Mouse (Mus musculus): Measurements from ENCODE around the gene Psmd1. TPM values are rescaled to one million over a fixed set of nuclear protein-coding genes. Genes with fewer than 3 reads are reported as not detected.
A peak's percentile ranks its signal among the peaks of the same experiment; 100 is the strongest.
"Not testable (repeated sequence)": the region's sequence is repeated elsewhere in the genome, so short reads cannot be mapped to it uniquely, and the experiment has no call there.

Psmd1 gene
- 188 and 201 TPM in 2 replicates for polyA plus RNA-seq (2015; fragmentation: Nextera tagmentation; extraction: Ambion mirVana)

- peaks cover 4% of the 10 kb centered on the region; the same call in 1 of the 2 replicates for H3K36me3 ChIP-seq
- WGBS: under 1% methylated on average over 47 of the region's 47 CpGs
- 0 out of 2 replicates have a peak, but pooled peaks cover 2% of the 10 kb centered on the region for H3K9me3 ChIP-seq
- peak within 1 kb of the TSS; percentile 97 for H3K4me2 ChIP-seq (replicated peaks)
- peak within 1 kb of the TSS; percentile 83 for H3K27ac ChIP-seq
- peaks cover 14% of the 10 kb centered on the region for H3K4me1 ChIP-seq (replicated peaks)
- peak within 1 kb of the TSS; percentile 98 for H3K4me3 ChIP-seq (replicated peaks)
- ATAC-seq: peak; percentile 97
- no peaks in the 10 kb centered on the region for H3K27me3 ChIP-seq
- H3K9ac ChIP-seq (replicated peaks): peak within 1 kb of the TSS; percentile 99
Observed at GRCm38 (mm10) chr1:86064271-86064991, at the start of gene Psmd1. TSS of gene Psmd1 (plus strand) at chr1:86064387.

DNA sequence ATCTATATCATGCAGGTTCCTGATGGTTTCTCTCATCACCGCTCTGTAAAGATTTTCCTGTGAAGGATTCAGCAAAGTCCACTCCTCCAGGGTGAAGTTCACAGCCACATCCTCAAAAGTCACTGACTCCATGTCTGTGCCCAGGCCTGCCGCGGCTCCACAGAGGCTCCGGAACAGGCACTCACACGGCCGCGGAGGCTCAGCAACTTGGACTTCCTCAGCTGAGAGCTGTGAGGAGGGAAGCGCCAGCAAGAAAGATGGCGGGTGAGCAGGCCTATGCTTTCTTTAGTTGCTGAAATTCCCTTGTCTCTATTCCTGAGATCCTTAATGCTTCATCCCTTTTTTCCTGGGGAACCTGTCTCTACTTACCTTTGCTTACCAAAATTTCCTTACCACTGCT, 48.4 kb upstream of the Psmd1 start:
- H3K9me3 ChIP-seq; H3K4me2 ChIP-seq (replicated peaks); H3K9ac ChIP-seq (replicated peaks); H3K36me3 ChIP-seq; H3K27ac ChIP-seq; ATAC-seq; H3K4me3 ChIP-seq (replicated peaks): not testable (repeated sequence)
- H3K27me3 ChIP-seq: peaks cover 39% of the 10 kb centered on the region
- 96% methylated on average over 9 of the region's 9 CpGs for WGBS
- peaks cover 12% of the 10 kb centered on the region; the same call in 1 of the 2 replicates for H3K4me1 ChIP-seq (replicated peaks)

DNA sequence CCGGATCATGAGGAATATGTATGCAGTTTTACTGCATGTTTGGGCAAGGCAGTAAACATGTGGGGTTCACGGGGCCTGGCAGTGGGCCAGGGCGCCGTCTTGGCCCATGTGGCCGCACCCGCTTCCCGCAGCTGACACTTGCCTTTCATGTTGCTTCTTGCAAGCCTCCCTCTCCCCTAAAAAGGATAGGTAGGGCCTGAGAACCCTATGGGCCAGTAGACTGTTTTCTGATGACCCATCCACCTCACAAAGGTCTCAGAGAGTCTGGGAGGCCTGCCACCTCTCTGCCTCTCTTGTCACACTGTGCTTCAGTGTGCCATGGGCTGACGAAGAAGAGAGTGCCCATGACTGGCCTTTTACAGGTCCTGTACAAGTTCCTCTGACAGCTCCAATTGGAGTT, 47.7 kb upstream of the Psmd1 start, which contains the start of gene Spata3:
Gene Spata3, plus strand, starts transcription at position 301 of the 400 bp plus-strand sequence.
- peaks cover 12% of the 10 kb centered on the region; the same call in 1 of the 2 replicates for H3K4me1 ChIP-seq (replicated peaks)
- no peak within 1 kb of the TSS for H3K27ac ChIP-seq
- H3K4me3 ChIP-seq (replicated peaks): no peak within 1 kb of the TSS
- whole genome bisulfite sequencing: 93% methylated on average over 8 of the region's 8 CpGs
- peaks cover 3% of the 10 kb centered on the region; the same call in 1 of the 2 replicates for H3K9me3 ChIP-seq
- no peak within 1 kb of the TSS; the same call in 1 of the 2 replicates for H3K4me2 ChIP-seq (replicated peaks)
- no peak within 1 kb of the TSS for H3K9ac ChIP-seq (replicated peaks)
- H3K27me3 ChIP-seq: peaks cover 39% of the 10 kb centered on the region
- no peak for ATAC-seq
- H3K36me3 ChIP-seq: no peaks in the 10 kb centered on the region

DNA sequence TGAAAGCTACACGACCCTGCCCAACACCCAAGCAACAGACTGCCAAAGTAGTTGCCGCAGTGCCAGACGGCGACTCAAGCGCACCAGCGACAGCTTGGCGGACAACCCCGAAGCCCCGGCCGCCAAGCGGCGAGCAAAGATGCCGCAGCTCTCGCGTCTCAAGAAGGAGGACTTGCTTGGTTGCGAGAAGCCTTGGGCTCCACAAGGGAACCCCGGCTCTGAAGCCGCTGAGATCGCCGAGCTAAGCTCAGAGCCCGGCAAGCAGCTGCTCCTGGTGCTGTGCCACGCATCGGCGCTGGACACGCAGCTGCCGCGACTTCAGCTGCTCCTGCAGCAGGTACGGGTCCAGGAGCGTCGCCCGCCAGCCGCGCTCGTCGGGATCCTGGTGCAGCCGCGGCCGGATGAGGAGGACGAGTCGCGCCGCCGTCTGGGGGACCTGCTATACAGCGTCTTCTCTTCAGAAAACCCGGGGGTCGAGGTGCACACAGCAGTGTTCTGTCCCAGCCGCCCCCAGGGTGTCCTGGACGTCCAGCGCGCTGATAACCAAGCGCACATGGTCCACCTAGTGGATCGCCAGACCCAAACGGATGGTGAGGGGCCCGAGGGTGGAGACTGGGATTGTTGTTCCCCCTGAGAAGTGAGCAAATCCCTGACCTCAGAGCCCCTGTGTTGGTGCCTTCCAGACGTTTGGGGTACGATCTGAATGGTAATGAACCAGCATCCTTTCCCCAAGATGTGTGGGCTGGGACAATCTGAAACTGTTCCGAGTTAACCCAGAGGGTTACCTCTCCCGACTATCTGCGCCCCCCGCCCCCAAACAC, 45.7 kb upstream of the Psmd1 start:
- no peaks in the 10 kb centered on the region for H3K36me3 ChIP-seq
- 3% methylated on average over 60 of the region's 60 CpGs for WGBS
- H3K27ac ChIP-seq: no peak overlapping the region
- H3K9me3 ChIP-seq: no peaks in the 10 kb centered on the region
- peak; percentile 84 for ATAC-seq
- peak overlapping the region; percentile 70 for H3K9ac ChIP-seq (replicated peaks)
- peak overlapping the region; percentile 54 for H3K4me3 ChIP-seq (replicated peaks)
- peaks cover 12% of the 10 kb centered on the region; the same call in 1 of the 2 replicates for H3K4me1 ChIP-seq (replicated peaks)
- H3K27me3 ChIP-seq: peaks cover 39% of the 10 kb centered on the region
- peak overlapping the region; percentile 92 for H3K4me2 ChIP-seq (replicated peaks)

DNA sequence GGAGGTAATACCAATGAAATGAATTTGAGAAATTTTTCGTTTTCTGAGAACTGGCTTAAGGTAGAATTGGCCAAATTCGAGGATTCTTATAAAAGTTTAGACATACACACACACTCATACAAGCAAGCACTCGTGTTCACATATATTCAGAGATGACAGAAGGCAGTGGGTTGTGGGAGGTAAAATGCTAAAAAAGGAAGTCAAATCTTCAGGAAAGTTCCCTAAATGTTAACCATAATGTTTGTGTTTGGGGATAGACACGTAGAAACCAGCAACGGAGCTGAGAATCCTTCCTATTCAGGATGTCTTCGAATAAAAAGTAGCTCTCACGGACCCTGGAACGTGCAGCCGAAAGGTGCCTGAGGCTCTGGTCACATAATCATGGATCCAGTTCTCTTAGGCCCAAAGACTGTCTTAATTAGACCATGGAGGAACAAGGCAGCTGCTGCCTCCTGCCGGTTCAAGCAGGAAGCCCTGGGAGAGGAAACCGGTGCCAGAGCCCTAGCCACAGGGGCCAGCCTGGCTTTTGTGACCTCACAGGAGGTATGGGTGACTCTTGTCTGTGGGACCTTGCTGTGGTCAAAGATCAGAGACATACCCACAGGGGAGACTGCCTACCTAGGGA, 42.7 kb upstream of the Psmd1 start:
- ATAC-seq: no peak
- Histone ChIP-seq H3K27me3 (peaks cover 37% of the 10 kb centered on the region), H3K36me3 (no peaks in the 10 kb centered on the region), H3K9ac (replicated peaks) (no peak overlapping the region), H3K27ac (no peak overlapping the region), H3K4me1 (replicated peaks) (peaks cover 12% of the 10 kb centered on the region; the same call in 1 of the 2 replicates), H3K4me2 (replicated peaks) (no peak overlapping the region), H3K9me3 (no peaks in the 10 kb centered on the region), H3K4me3 (replicated peaks) (no peak overlapping the region)
- 68% methylated on average over 11 of the region's 11 CpGs for WGBS

DNA sequence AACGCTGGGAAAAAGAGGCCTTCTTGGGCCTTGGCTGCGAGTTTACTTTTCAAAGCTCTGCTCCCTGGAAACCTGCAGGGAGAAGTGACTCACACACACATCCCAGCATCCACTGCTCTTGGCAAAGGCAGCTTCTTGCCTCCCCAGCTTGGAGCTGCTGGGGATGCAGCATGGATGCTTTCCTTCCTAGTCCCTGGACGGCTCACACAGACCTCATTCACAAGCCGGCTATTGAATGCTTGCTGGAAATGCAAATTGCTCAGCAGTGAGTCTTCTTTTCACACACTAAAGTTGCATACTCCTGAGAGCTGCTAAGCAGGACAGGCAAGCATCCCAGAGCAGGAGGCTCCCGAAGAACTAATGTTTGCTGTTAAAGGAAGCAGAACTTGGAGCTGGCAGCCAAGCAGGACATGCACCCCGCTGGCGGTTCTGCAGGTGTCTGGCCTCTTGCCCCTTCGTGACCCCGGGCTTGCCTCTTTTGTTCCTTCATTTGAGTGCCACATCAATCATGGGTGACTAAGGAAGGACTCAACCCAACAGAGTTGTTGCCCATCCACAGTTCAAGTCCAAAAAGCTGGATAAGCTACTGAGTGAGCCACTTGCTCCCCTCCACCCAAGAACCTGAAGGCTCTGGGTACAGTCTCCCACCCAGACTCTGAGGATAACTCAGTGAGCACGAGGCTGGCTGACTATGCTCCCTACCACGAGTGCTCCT, 31.8 kb upstream of the Psmd1 start:
- H3K27me3 ChIP-seq: no peaks in the 10 kb centered on the region
- no peak overlapping the region for H3K9ac ChIP-seq (replicated peaks)
- H3K4me3 ChIP-seq (replicated peaks): no peak overlapping the region
- ATAC-seq: peak; percentile 78
- H3K27ac ChIP-seq: peak overlapping the region; percentile 74; the same call in 1 of the 2 replicates
- peaks cover 12% of the 10 kb centered on the region; the same call in 1 of the 2 replicates for H3K4me1 ChIP-seq (replicated peaks)
- no peaks in the 10 kb centered on the region for H3K9me3 ChIP-seq
- no peak overlapping the region for H3K4me2 ChIP-seq (replicated peaks)
- H3K36me3 ChIP-seq: no peaks in the 10 kb centered on the region
- 12% methylated on average over 11 of the region's 11 CpGs for WGBS

- no peak overlapping the region for H3K4me2 ChIP-seq (replicated peaks)
- no peaks in the 10 kb centered on the region; the same call in 1 of the 2 replicates for H3K9me3 ChIP-seq
- no peak overlapping the region for H3K27ac ChIP-seq
- no peaks in the 10 kb centered on the region for H3K36me3 ChIP-seq
- no peak overlapping the region for H3K9ac ChIP-seq (replicated peaks)
- ATAC-seq: no peak
- H3K4me3 ChIP-seq (replicated peaks): no peak overlapping the region
- 78% methylated on average over 3 of the region's 3 CpGs for WGBS
- no peaks in the 10 kb centered on the region for H3K4me1 ChIP-seq (replicated peaks)
- peaks cover 4% of the 10 kb centered on the region; the same call in 1 of the 2 replicates for H3K27me3 ChIP-seq
Observed at GRCm38 (mm10) chr1:86038191-86038951, 25.8 kb upstream of the Psmd1 start.

DNA sequence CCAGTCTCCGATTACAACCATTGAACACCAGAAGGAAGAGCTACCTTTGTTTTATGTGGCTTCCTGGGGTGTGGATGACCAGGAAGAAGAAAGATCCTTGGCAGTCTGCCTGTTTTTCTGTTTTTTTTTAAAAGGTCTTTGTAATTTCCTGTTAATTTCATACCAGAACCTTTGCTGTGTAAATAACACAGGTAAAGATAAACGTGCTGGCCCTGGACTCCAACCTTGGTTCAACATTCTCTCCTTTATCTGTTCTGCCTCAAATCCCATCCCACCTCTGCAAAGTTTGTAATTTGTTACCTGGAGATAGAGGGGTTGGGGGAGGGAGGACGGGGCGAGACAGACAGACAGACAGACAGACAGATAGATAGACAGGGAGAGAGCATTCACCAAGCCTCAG, 24.1 kb upstream of the Psmd1 start:
- Histone ChIP-seq H3K36me3 (no peaks in the 10 kb centered on the region), H3K4me1 (replicated peaks) (no peaks in the 10 kb centered on the region), H3K9me3 (no peaks in the 10 kb centered on the region; the same call in 1 of the 2 replicates), H3K9ac (replicated peaks) (no peak overlapping the region), H3K4me3 (replicated peaks) (no peak overlapping the region), H3K27ac (no peak overlapping the region), H3K27me3 (peaks cover 20% of the 10 kb centered on the region), H3K4me2 (replicated peaks) (no peak overlapping the region)
- WGBS: 74% methylated on average over 4 of the region's 4 CpGs
- no peak for ATAC-seq

GRCm38 (mm10) chr1:86040817-86041216, 23.4 kb upstream of the Psmd1 start:
- Histone ChIP-seq H3K36me3 (no peaks in the 10 kb centered on the region), H3K27ac (no peak overlapping the region), H3K9me3 (no peaks in the 10 kb centered on the region; the same call in 1 of the 2 replicates), H3K4me3 (replicated peaks) (no peak overlapping the region), H3K9ac (replicated peaks) (no peak overlapping the region), H3K4me2 (replicated peaks) (no peak overlapping the region), H3K27me3 (peaks cover 27% of the 10 kb centered on the region), H3K4me1 (replicated peaks) (no peaks in the 10 kb centered on the region)
- ATAC-seq: no peak
- 94% methylated on average over 3 of the region's 3 CpGs for WGBS

DNA sequence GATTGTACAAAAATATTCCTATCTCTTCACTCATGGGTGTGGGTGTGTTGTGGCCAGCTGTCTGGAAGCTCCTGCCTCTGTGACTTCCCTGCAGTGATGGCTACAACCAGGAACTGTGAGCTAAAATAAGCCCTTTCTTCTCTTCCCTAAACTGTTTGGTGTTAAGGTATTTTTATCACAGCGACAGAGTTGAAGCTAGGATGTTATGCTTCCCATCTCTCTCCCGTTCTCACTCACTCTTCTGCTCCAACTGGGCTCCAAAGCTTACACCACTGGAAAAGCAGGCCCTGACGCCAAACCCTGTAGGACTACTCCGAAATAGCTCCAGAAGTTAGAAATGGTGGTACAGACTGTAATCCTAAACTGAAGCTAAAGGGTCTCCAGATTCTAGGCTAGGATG, 19.1 kb upstream of the Psmd1 start:
- H3K27me3 ChIP-seq: peaks cover 60% of the 10 kb centered on the region
- H3K4me3 ChIP-seq (replicated peaks): no peak overlapping the region
- no peak overlapping the region for H3K9ac ChIP-seq (replicated peaks)
- no peak for ATAC-seq
- WGBS: 59% methylated on average over 4 of the region's 4 CpGs
- H3K9me3 ChIP-seq: no peaks in the 10 kb centered on the region; the same call in 1 of the 2 replicates
- no peak overlapping the region for H3K27ac ChIP-seq
- H3K36me3 ChIP-seq: no peaks in the 10 kb centered on the region
- H3K4me2 ChIP-seq (replicated peaks): no peak overlapping the region
- peaks cover 12% of the 10 kb centered on the region for H3K4me1 ChIP-seq (replicated peaks)
